Mouse (Mus musculus): ENCODE data around the gene Itgb6. TPM values are rescaled to one million over a fixed set of nuclear protein-coding genes. Genes with fewer than 3 reads are reported as not detected.

The Itgb6 gene
- polyA plus RNA-seq, 1 experiment from 2014 or later, result 1.5 TPM

GRCm38 (mm10) chr2:60646583-60646982 is 75.9 kb downstream of the Itgb6 start:
- ATAC-seq, result no peak

DNA sequence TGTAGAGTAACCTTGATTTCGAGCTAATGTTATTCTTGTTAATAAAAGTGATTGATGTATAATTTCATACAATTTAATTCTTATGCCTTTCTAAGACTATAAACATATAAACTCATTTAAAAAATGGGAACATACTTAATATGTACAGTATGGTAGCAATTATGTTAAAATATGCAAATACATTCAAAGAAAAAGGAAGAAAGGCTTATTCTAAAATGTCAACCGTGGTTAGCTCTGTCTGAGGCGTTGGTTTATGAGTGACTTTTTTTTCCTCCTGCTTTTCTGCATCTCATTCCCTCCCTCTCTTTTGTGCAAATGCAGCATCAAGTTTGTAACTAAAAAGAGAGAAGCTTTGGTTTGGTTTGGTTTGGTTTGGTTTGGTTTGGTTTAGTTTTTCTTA is 79.0 kb downstream of the Itgb6 start:
- no peak for ATAC-seq
- DNase-seq (ENCODE audit: low read depth, low spot score), result no peak
- in situ Hi-C loops (cut with MboI; ENCODE audit: low pct_unique_long_range_greater_than_20kb), result no loop called here
- ChIA-PET CTCF (interaction anchor here (0.9 to 1.4 kb wide), 2 partner anchors 9 to 60 kb away, joined by 3 to 5 read pairs; no protein-coding TSS in a partner anchor), POLR2A (no interaction called here)
- H3K27me3 ChIP-seq, result no peaks in the 10 kb centered on the region
- no peak for TF ChIP-seq CTCF (IDR thresholded peaks at IDR 0.05)

More at GRCm38 (mm10) chr2:60646583-60646982, 75.9 kb downstream of the Itgb6 start:
- no peak for DNase-seq (ENCODE audit: low read depth, low spot score)
- CTCF ChIA-PET, result interaction anchor here (0.9 to 1.7 kb wide), 3 partner anchors 10 to 74 kb away, joined by 3 to 4 read pairs (median 3); no protein-coding TSS in a partner anchor
- POLR2A ChIA-PET, result no interaction called here
- no peaks in the 10 kb centered on the region for H3K27me3 ChIP-seq
- no peak for TF ChIP-seq CTCF (IDR thresholded peaks at IDR 0.05)
- in situ Hi-C loops (cut with MboI; ENCODE audit: low pct_unique_long_range_greater_than_20kb), result no loop called here

DNA sequence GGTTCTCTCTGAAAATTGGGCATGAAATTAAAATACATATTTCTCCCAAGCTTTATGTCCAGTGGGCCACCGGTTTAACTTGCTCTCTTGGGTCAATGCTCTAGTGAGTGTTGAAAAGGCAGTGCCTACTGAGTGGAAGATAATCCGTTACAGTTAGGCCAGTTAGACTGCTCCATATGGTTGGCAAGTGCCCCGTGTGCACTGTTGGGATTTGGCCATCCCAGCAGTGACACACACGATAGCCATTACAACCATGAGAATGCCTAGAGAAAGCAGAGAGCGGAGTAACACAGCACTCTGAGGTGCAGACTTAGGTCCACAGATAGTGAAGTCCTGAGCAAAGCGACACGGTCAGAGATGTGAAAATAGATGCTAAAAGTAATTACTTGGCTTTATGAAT is 79.8 kb downstream of the Itgb6 start:
- no peak for TF ChIP-seq CTCF (IDR thresholded peaks at IDR 0.05)
- ATAC-seq (no peak), DNase-seq (ENCODE audit: low read depth, low spot score) (no peak)
- POLR2A ChIA-PET, result no interaction called here
- in situ Hi-C loops (cut with MboI; ENCODE audit: low pct_unique_long_range_greater_than_20kb), result no loop called here
- CTCF ChIA-PET, result interaction anchor here (0.9 to 1.4 kb wide), 2 partner anchors 10 to 59 kb away, joined by 3 to 5 read pairs; no protein-coding TSS in a partner anchor
- no peaks in the 10 kb centered on the region for H3K27me3 ChIP-seq

DNA sequence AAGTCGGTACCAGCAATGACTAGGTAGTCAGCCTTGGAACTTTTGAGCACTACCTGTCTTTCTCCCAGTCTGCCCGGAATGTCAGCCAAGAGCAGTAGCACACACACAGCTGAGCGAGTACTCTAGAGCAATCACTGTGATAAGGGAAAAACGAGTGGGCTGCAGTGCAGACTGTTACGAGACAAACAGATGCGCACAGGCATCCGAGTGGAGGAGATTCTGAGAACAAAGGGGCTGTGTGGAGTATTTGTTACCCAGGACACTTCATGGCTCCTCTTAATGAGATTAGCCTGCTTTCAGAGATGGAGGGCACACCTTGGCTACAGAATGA is 82.1 kb downstream of the Itgb6 start:
- in situ Hi-C loops (cut with MboI; ENCODE audit: low pct_unique_long_range_greater_than_20kb), result no loop called here
- no peak for TF ChIP-seq CTCF (IDR thresholded peaks at IDR 0.05)
- H3K27me3 ChIP-seq, result no peaks in the 10 kb centered on the region
- no peak for DNase-seq (ENCODE audit: low read depth, low spot score)
- no peak for ATAC-seq
- ChIA-PET POLR2A (no interaction called here), CTCF (interaction anchor here (1.3 kb wide), 1 partner anchor 62 kb away, joined by 3 read pairs; no protein-coding TSS in a partner anchor)

DNA sequence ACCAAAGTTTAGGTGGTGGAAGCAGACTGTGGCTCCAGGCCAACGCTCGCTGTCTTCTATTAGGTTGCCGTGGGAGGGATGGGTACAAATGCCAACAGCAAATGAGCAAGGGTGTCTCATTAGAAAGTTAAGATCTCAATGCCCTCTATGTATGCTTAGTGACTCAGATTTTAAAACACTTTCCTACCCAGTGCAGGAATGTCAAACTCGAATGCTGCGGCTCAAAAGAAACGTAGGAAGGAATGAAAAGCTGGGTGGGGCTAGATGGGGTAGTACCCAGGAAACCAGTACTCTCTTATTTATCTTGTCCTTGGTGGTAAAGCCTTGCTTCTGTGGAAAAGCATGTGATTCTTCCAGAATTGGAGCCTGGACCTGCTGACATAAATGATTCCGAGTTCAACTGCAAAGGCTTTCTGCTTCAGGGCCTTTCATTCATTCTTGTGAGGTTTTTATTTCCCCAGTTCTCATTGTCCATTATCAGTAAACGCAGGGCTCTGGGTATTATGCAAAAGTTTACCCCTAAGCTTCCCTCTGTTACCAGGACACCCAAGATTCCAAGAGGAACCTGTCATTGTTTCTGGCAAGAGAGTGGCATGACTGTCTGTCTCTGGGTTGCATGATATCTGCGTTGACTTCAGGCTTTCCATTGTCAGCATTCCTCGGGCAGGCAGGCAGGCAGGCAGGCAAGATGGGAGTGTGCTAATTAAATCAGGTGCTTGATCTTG is 82.7 kb downstream of the Itgb6 start:
- ChIA-PET POLR2A (no interaction called here), CTCF (interaction anchor here (1.3 kb wide), 1 partner anchor 62 kb away, joined by 3 read pairs; no protein-coding TSS in a partner anchor)
- no peaks in the 10 kb centered on the region for H3K27me3 ChIP-seq
- in situ Hi-C loops (cut with MboI; ENCODE audit: low pct_unique_long_range_greater_than_20kb), result no loop called here
- DNase-seq (ENCODE audit: low read depth, low spot score), result peak; percentile 77
- TF ChIP-seq CTCF (IDR thresholded peaks at IDR 0.05), result no peak
- peak; percentile 87 for ATAC-seq

DNA sequence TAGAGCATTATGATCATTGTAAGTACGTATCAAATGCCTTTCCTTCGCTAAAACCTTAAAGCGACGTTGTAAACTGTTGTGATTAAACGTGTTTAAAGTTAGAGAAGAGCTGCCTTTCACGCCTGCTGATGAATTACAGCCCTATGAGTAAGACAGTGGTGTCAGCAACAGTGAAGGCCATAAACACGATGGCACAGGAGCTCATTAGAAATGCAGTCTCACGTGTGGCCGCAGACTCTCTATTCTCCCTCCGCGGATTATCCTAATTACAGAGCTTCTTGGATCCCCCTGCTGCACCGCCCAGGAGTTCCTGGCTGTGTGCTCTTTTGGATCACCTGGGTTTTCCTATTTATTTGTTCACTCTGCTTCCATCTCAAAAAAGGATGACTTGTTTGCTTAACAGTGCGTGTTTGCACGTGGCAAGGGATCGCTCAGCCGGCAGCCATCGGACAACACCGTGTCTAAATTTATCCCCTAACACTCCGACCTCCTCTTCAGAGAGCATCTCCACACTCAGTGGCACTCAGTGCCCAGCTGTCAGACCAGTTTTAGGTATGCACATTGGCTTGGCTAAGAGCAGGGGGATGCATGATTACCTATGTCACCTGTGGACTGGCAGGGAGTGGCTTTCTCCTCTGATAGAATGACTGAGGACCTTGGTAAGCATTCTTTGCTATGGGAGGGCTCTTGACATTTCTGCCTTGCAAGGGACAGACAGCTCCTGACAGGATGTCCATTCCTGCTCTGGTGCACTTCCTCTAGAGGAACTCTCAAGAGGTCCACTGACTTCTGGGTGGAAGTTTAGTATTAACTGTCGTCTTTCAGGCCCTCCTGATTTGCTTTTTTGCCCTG is 85.3 kb downstream of the Itgb6 start:
- no peaks in the 10 kb centered on the region for H3K27me3 ChIP-seq
- no peak for TF ChIP-seq CTCF (IDR thresholded peaks at IDR 0.05)
- CTCF ChIA-PET, result interaction anchor here (0.6 to 2.1 kb wide), 7 partner anchors 9 to 92 kb away, joined by 3 to 6 read pairs (median 3); no protein-coding TSS in a partner anchor
- DNase-seq (ENCODE audit: low read depth, low spot score), result no peak
- ATAC-seq, result no peak
- POLR2A ChIA-PET, result interaction anchor here (1.5 kb wide), 1 partner anchor 53 kb away, joined by 4 read pairs; no protein-coding TSS in a partner anchor
- in situ Hi-C loops (cut with MboI; ENCODE audit: low pct_unique_long_range_greater_than_20kb), result no loop called here

GRCm38 (mm10) chr2:60636481-60636880 is 86.0 kb downstream of the Itgb6 start:
- DNase-seq (ENCODE audit: low read depth, low spot score), result no peak
- TF ChIP-seq CTCF (IDR thresholded peaks at IDR 0.05), result no peak
- ChIA-PET POLR2A (interaction anchor here (1.5 kb wide), 1 partner anchor 53 kb away, joined by 4 read pairs; no protein-coding TSS in a partner anchor), CTCF (interaction anchor here (1.1 to 2.1 kb wide), 7 partner anchors 9 to 93 kb away, joined by 3 to 6 read pairs (median 3); no protein-coding TSS in a partner anchor)
- no peaks in the 10 kb centered on the region for H3K27me3 ChIP-seq
- in situ Hi-C loops (cut with MboI; ENCODE audit: low pct_unique_long_range_greater_than_20kb), result no loop called here
- ATAC-seq, result no peak

GRCm38 (mm10) chr2:60636038-60636437 is 86.4 kb downstream of the Itgb6 start:
- CTCF ChIA-PET, result interaction anchor here (1.3 to 2.1 kb wide), 4 partner anchors 10 to 93 kb away, joined by 3 to 6 read pairs (median 4); no protein-coding TSS in a partner anchor
- ATAC-seq (peak; percentile 27), DNase-seq (ENCODE audit: low read depth, low spot score) (no peak)
- no peaks in the 10 kb centered on the region for H3K27me3 ChIP-seq
- in situ Hi-C loops (cut with MboI; ENCODE audit: low pct_unique_long_range_greater_than_20kb), result no loop called here
- POLR2A ChIA-PET, result no interaction called here
- no peak for TF ChIP-seq CTCF (IDR thresholded peaks at IDR 0.05)

DNA sequence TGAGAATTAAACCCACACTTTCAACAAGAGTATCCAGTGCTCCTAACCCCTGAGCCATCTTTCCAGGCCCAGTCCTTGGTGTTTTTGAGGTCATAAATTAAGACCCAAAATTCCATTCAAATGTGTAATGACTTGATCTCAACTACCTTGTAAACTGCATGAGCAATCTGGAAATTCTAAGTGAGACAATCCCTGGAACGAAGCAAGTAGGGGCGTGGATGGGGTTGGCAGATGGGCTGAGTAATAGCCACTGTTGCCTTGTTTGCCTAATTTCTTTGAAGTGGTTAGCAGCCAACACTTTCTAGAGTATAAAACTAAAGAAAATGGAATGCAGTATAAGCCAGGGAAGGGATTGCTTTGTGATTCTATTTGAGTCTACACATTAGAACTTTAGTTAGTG is 89.7 kb downstream of the Itgb6 start:
- no peaks in the 10 kb centered on the region for H3K27me3 ChIP-seq
- peak; percentile 87 for ATAC-seq
- in situ Hi-C loops (cut with MboI; ENCODE audit: low pct_unique_long_range_greater_than_20kb), result no loop called here
- CTCF ChIA-PET, result no interaction called here
- peak; percentile 73 for DNase-seq (ENCODE audit: low read depth, low spot score)
- POLR2A ChIA-PET, result no interaction called here
- no peak for TF ChIP-seq CTCF (IDR thresholded peaks at IDR 0.05)

- in situ Hi-C loops (cut with MboI; ENCODE audit: low pct_unique_long_range_greater_than_20kb), result no loop called here
- POLR2A ChIA-PET, result interaction anchor here (0.5 kb wide), 1 partner anchor 88 kb away, joined by 5 read pairs; no protein-coding TSS in a partner anchor
Observed at GRCm38 (mm10) chr2:60630304-60630703, 92.1 kb downstream of the Itgb6 start.

More at GRCm38 (mm10) chr2:60630304-60630703, 92.1 kb downstream of the Itgb6 start:
- TF ChIP-seq CTCF (IDR thresholded peaks at IDR 0.05), result no peak
- H3K27me3 ChIP-seq, result no peaks in the 10 kb centered on the region
- CTCF ChIA-PET, result no interaction called here
- DNase-seq (ENCODE audit: low read depth, low spot score) (no peak), ATAC-seq (no peak)

Measured in Patski (cell line).